Mouse (Mus musculus): ENCODE results near the gene Syt11.
"Not testable (repeated sequence)": the region's sequence is repeated elsewhere in the genome, so short reads cannot be mapped to it uniquely, and the experiment has no call there.

Gene Syt11

GRCm38 (mm10) chr3:88774939-88775841 is at the start of gene Syt11:
TSS of gene Syt11 (minus strand) at chr3:88775164.
- peak; percentile 31 for DNase-seq (ENCODE audit: low read depth, low spot score)

- DNase-seq (ENCODE audit: low read depth, low spot score) = no peak
Measured at GRCm38 (mm10) chr3:88803910-88804540, 29.1 kb upstream of the Syt11 start.

GRCm38 (mm10) chr3:88797507-88797906 is 22.5 kb upstream of the Syt11 start:
- DNase-seq (ENCODE audit: low read depth, low spot score) = peak; percentile 21

- DNase-seq (ENCODE audit: low read depth, low spot score) = not testable (repeated sequence)
Measured at GRCm38 (mm10) chr3:88788033-88788432, 13.1 kb upstream of the Syt11 start.

GRCm38 (mm10) chr3:88786805-88787204 is 11.8 kb upstream of the Syt11 start:
- DNase-seq (ENCODE audit: low read depth, low spot score) = not testable (repeated sequence)

- not testable (repeated sequence) for DNase-seq (ENCODE audit: low read depth, low spot score)
Measured at GRCm38 (mm10) chr3:88786323-88786722, 11.4 kb upstream of the Syt11 start.

GRCm38 (mm10) chr3:88784889-88785288 is 9.9 kb upstream of the Syt11 start:
- DNase-seq (ENCODE audit: low read depth, low spot score) = no peak

- DNase-seq (ENCODE audit: low read depth, low spot score) = not testable (repeated sequence)
Measured at GRCm38 (mm10) chr3:88773163-88773562, 1.8 kb downstream of the Syt11 start.

GRCm38 (mm10) chr3:88772399-88772798 is 2.6 kb downstream of the Syt11 start:
- peak; percentile 85 for DNase-seq (ENCODE audit: low read depth, low spot score)

GRCm38 (mm10) chr3:88771941-88772280 is 3.1 kb downstream of the Syt11 start:
- DNase-seq (ENCODE audit: low read depth, low spot score) = not testable (repeated sequence)

GRCm38 (mm10) chr3:88771189-88771940 is 3.6 kb downstream of the Syt11 start:
- DNase-seq (ENCODE audit: low read depth, low spot score) = peak; percentile 66

- peak; percentile 38 for DNase-seq (ENCODE audit: low read depth, low spot score)
Measured at GRCm38 (mm10) chr3:88762401-88762831, 12.5 kb downstream of the Syt11 start.

- peak; percentile 60 for DNase-seq (ENCODE audit: low read depth, low spot score)
Measured at GRCm38 (mm10) chr3:88761619-88762018, 13.3 kb downstream of the Syt11 start.

- DNase-seq (ENCODE audit: low read depth, low spot score) = no peak
Measured at GRCm38 (mm10) chr3:88758045-88758500, 16.9 kb downstream of the Syt11 start.

- DNase-seq (ENCODE audit: low read depth, low spot score) = no peak
Measured at GRCm38 (mm10) chr3:88756276-88756675, 18.7 kb downstream of the Syt11 start.

GRCm38 (mm10) chr3:88755541-88755940 is 19.4 kb downstream of the Syt11 start:
- DNase-seq (ENCODE audit: low read depth, low spot score) = peak; percentile 92

GRCm38 (mm10) chr3:88754283-88754682 is 20.7 kb downstream of the Syt11 start:
- peak; percentile 86 for DNase-seq (ENCODE audit: low read depth, low spot score)

- peak; percentile 93 for DNase-seq (ENCODE audit: low read depth, low spot score)
Measured at GRCm38 (mm10) chr3:88746871-88747231, 28.1 kb downstream of the Syt11 start.

- no peak for DNase-seq (ENCODE audit: low read depth, low spot score)
Measured at GRCm38 (mm10) chr3:88746139-88746870, 28.7 kb downstream of the Syt11 start.

- DNase-seq (ENCODE audit: low read depth, low spot score) = no peak
Measured at GRCm38 (mm10) chr3:88745534-88745933, 29.4 kb downstream of the Syt11 start.

GRCm38 (mm10) chr3:88740147-88740546 is 34.8 kb downstream of the Syt11 start:
- no peak for DNase-seq (ENCODE audit: low read depth, low spot score)

All from R1 (cell line).